Mouse (Mus musculus) heart, postnatal 10 days (tissue): ENCODE results near the gene Fam169b. TPM values are rescaled to one million over a fixed set of nuclear protein-coding genes. Genes with fewer than 3 reads are reported as not detected.
A peak's percentile ranks its signal among the peaks of the same experiment; 100 is the strongest.

ENCODE experiments used
- DNase-seq, 2 experiments: peaks; one replicate each; pipeline ENCODE4 v3.0.0; 2021
- intact Hi-C: fragments of 180-260 bp; cut with DNase I; formaldehyde crosslinking; loops from one replicate; pipeline ENCODE4 v1.15.1; 2025
- total RNA-seq, 2 experiments: library from RNA; stranded (reverse); gene quantifications; 2 replicates each; pipeline ENCODE4 v1.2.3; 2021

Gene Fam169b
- total RNA-seq, 2 experiments from 2014 or later: 0.17 to 0.55 TPM

- no peak for DNase-seq
- intact Hi-C loops: no loop called here
Observed at GRCm38 (mm10) chr7:68313038-68313782, 39.6 kb downstream of the Fam169b start.

- DNase-seq: no peak
- intact Hi-C loops: no loop called here
Observed at GRCm38 (mm10) chr7:68314286-68314685, 40.6 kb downstream of the Fam169b start.

GRCm38 (mm10) chr7:68315068-68315467 is 41.4 kb downstream of the Fam169b start:
- intact Hi-C loops: no loop called here
- no peak for DNase-seq

GRCm38 (mm10) chr7:68318006-68318788 is 44.6 kb downstream of the Fam169b start:
- no peak for DNase-seq
- intact Hi-C loops: no loop called here

- no peak for DNase-seq
- intact Hi-C loops: no loop called here
Observed at GRCm38 (mm10) chr7:68318979-68319378, 45.3 kb downstream of the Fam169b start.

- intact Hi-C loops: no loop called here
- DNase-seq: peak; percentile 44 to 50
Observed at GRCm38 (mm10) chr7:68320078-68320810, 46.6 kb downstream of the Fam169b start.

GRCm38 (mm10) chr7:68323051-68323450 is 49.4 kb downstream of the Fam169b start:
- DNase-seq: no peak
- intact Hi-C loops: no loop called here

GRCm38 (mm10) chr7:68326190-68326722 is 52.6 kb downstream of the Fam169b start:
- no peak for DNase-seq
- intact Hi-C loops: no loop called here

GRCm38 (mm10) chr7:68329000-68329399 is 55.4 kb downstream of the Fam169b start:
- intact Hi-C loops: no loop called here
- no peak for DNase-seq

- no peak for DNase-seq
- intact Hi-C loops: no loop called here
Observed at GRCm38 (mm10) chr7:68332799-68333198, 59.2 kb downstream of the Fam169b start.

- intact Hi-C loops: no loop called here
- DNase-seq: peak; percentile 34 to 36
Observed at GRCm38 (mm10) chr7:68337080-68337781, 63.6 kb downstream of the Fam169b start.

GRCm38 (mm10) chr7:68338680-68339079 is 65.0 kb downstream of the Fam169b start:
- no peak for DNase-seq
- intact Hi-C loops: no loop called here

GRCm38 (mm10) chr7:68344561-68344960 is 70.9 kb downstream of the Fam169b start:
- intact Hi-C loops: no loop called here
- DNase-seq: no peak

GRCm38 (mm10) chr7:68345963-68346362 is 72.3 kb downstream of the Fam169b start:
- DNase-seq: no peak
- intact Hi-C loops: no loop called here

- no peak for DNase-seq
- intact Hi-C loops: loop anchor here (5.0 kb wide), 4 partner anchors 48 to 553 kb away; no protein-coding TSS in a partner anchor
Observed at GRCm38 (mm10) chr7:68355325-68356076, 81.9 kb downstream of the Fam169b start.

- DNase-seq: peak; percentile 66 to 74
Observed at GRCm38 (mm10) chr7:68357407-68357806, 83.8 kb downstream of the Fam169b start.

GRCm38 (mm10) chr7:68362609-68363008 is 89.0 kb downstream of the Fam169b start:
- DNase-seq: no peak
- intact Hi-C loops: no loop called here

More at GRCm38 (mm10) chr7:68357407-68357806, 83.8 kb downstream of the Fam169b start:
- intact Hi-C loops: loop anchor here (1.0 to 5.0 kb wide), 5 partner anchors 50 to 569 kb away; no protein-coding TSS in a partner anchor

GRCm38 (mm10) chr7:68365711-68366110 is 92.1 kb downstream of the Fam169b start:
- intact Hi-C loops: no loop called here

GRCm38 (mm10) chr7:68368948-68369347 is 95.3 kb downstream of the Fam169b start:
- DNase-seq: no peak
- intact Hi-C loops: no loop called here

More at GRCm38 (mm10) chr7:68365711-68366110, 92.1 kb downstream of the Fam169b start:
- DNase-seq: peak; percentile 60 to 61
